Mouse (Mus musculus) G1E (cell line): ENCODE data around the gene Smndc1. TPM values are rescaled to one million over a fixed set of nuclear protein-coding genes. Genes with fewer than 3 reads are reported as not detected.
A peak's percentile ranks its signal among the peaks of the same experiment; 100 is the strongest.

Experiments used
- ATAC-seq: 2 replicates; pipeline ENCODE4 v1.8.0; 2016; ENCODE audit warnings: mild to moderate bottlenecking; ENCODE audit not compliant: insufficient number of reproducible peaks, poor library complexity, low FRiP score, severe bottlenecking; ENCODE audit errors: extremely low read depth
- DNase-seq: peaks from one replicate; pipeline ENCODE4 v3.0.0; 2012; ENCODE audit warnings: low spot score
- H3K27me3 ChIP-seq: 2 replicates; pipeline ENCODE4 v1.6.1; 2012; ENCODE audit warnings: mild to moderate bottlenecking, low read length, inconsistent platforms; ENCODE audit not compliant: insufficient read depth
- H3K36me3 ChIP-seq: replicated peaks from 2 replicates; pipeline ENCODE3; 2012; ENCODE audit warnings: mild to moderate bottlenecking, inconsistent platforms
- H3K4me1 ChIP-seq: 2 replicates; pipeline ENCODE4 v1.6.1; 2012; ENCODE audit warnings: low read depth, low read length, inconsistent platforms, mixed read lengths; ENCODE audit not compliant: insufficient read depth
- H3K4me3 ChIP-seq: 2 replicates; pipeline ENCODE4 v1.5.1; 2012; ENCODE audit warnings: low read depth, mild to moderate bottlenecking, inconsistent platforms, low read length, moderate library complexity, mixed read lengths
- H3K9me3 ChIP-seq: replicated peaks from 2 replicates; pipeline ENCODE4 v1.6.1; 2012; ENCODE audit warnings: inconsistent platforms
- CTCF ChIP-seq: IDR thresholded peaks from 2 replicates; pipeline ENCODE4 v1.5.1; 2012; ENCODE audit warnings: low read depth, low read length, inconsistent platforms, mixed read lengths
- GATA1 ChIP-seq: IDR thresholded peaks from 2 replicates; pipeline ENCODE4 v1.6.1; 2012; ENCODE audit warnings: borderline replicate concordance, low read length, inconsistent platforms, mixed read lengths
- GATA2 ChIP-seq: IDR thresholded peaks from 2 replicates; pipeline ENCODE4 v1.6.1; 2012; ENCODE audit warnings: low read depth, low read length, inconsistent platforms, borderline replicate concordance
- POLR2AphosphoS5 ChIP-seq: IDR thresholded peaks from 2 replicates; pipeline ENCODE4 v1.6.1; 2012; ENCODE audit warnings: low read depth, low read length, inconsistent platforms; ENCODE audit not compliant: insufficient replicate concordance
- TAL1 ChIP-seq: conservative IDR thresholded peaks from 2 replicates; pipeline ENCODE4 v1.6.1; 2012; ENCODE audit warnings: low read depth, low read length, inconsistent platforms, mixed read lengths
- polyA plus RNA-seq: library from polyadenylated mRNA; stranded (reverse); fragments of >175 nt; gene quantifications from 2 replicates; pipeline ENCODE4 v1.2.3, GENCODE M21; 2012
- total RNA-seq, 2 experiments: library from RNA; stranded (forward) in 1 of 2; stranded (reverse) in 1 of 2; fragments of 200-1000 nt in 1 of 2; fragments of >200 nt in 1 of 2; fragmentation: Nextera tagmentation in 1 of 2; gene quantifications; 2 replicates each; pipeline ENCODE4 v1.2.3; 2014 to 2017

The Smndc1 gene
- total and polyA plus RNA-seq, 3 experiments = 47.7 to 181 (median 96.5) TPM

DNA sequence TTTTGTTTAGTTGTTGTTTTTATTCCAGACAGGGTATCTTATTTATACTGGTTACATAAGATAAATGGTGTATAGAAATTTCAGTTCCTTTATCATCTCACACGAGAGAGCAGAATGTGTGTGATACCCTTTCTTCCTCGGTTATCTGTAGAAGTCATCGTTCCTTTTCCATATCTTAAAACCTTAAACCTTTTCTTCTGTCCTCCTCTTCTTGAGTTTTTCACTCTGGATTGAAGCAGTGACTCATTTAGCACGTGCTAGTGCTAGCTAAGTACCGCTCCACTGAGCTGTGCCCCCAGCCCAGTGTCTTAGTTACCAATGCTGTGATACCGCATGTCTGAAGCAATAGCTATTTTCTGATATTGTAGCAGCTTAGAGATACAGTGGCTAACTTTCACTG, 56.6 kb downstream of the Smndc1 start:
- ATAC-seq (no peak), DNase-seq (no peak)
- Histone ChIP-seq H3K4me3 (no peak overlapping the region), H3K27me3 (no peaks in the 10 kb centered on the region), H3K4me1 (peaks cover 17% of the 10 kb centered on the region), H3K36me3 (peaks cover 65% of the 10 kb centered on the region), H3K9me3 (no peaks in the 10 kb centered on the region)
- TF ChIP-seq GATA1 (no peak), POLR2AphosphoS5 (no peak), TAL1 (no peak), GATA2 (no peak), CTCF (no peak)

DNA sequence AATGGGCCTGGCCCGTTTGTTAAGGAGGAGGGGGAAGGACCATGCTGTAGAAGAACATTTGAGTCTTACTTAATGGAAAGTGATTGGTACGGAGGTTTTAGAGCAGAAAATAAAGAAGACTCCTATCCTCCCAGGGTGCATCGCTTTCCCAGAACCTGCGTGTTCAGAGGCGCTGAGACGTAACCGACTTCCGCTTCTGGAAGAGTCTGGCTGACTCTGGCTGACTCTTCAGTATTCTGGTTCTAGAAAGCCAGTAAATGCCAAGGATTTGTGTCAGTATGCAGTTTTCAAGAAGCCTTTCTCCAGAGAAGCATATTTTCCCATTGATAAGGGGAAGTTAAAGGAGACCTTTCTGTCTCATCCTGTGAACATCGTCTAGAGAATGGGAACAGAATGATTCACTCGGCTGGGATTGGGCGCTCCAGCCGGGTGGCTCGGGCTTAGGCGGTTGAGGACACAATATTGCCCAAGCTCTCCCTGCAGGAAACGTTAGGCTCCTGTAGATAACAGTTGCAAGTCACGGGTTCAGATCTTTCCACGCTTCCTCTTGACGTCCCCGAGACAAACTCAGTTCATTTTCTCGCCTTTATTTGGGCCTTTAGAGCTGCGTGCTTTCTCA, 58.4 kb downstream of the Smndc1 start:
- no peak overlapping the region for H3K4me3 ChIP-seq
- H3K9me3 ChIP-seq = no peaks in the 10 kb centered on the region
- no peak for TF ChIP-seq TAL1
- no peak for TF ChIP-seq GATA1
- no peak for TF ChIP-seq GATA2
- no peak for TF ChIP-seq POLR2AphosphoS5
- no peak for TF ChIP-seq CTCF
- no peak for DNase-seq
- H3K4me1 ChIP-seq = peaks cover 26% of the 10 kb centered on the region
- no peaks in the 10 kb centered on the region for H3K27me3 ChIP-seq
- H3K36me3 ChIP-seq = peaks cover 55% of the 10 kb centered on the region
- no peak for ATAC-seq

DNA sequence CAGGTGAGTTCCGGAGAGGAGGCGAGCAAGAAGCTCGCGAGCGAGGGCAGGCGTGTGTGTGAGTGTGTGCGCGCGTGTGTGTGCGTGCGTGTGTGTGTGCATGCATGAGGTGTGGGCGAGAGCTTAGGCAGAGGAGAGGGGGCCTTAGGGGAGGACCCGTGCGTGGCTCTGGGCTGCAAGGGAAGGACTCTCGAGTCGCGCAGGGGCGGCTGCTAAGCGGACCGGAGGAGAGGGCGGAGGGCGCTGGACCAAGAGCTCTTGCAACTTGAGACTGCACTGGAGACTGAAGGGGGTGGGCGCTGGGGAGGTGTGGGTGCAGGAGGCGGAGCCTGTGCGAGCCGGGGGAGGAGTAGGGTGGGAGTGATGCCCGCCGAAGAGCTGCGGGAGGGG, 60.4 kb downstream of the Smndc1 start:
- ATAC-seq (peak; percentile 51; the same call in 1 of the 2 replicates), DNase-seq (peak; percentile 66)
- Histone ChIP-seq H3K36me3 (peaks cover 42% of the 10 kb centered on the region), H3K9me3 (no peaks in the 10 kb centered on the region), H3K4me3 (peak overlapping the region; percentile 98), H3K27me3 (no peaks in the 10 kb centered on the region), H3K4me1 (peaks cover 40% of the 10 kb centered on the region)
- no peak for TF ChIP-seq POLR2AphosphoS5
- no peak for TF ChIP-seq GATA2
- no peak for TF ChIP-seq CTCF
- no peak for TF ChIP-seq GATA1
- TF ChIP-seq TAL1 = no peak

Other genes with a start within 250 kb of the Smndc1 start
- 45.8 and 74.6 TPM in 2 replicates for gene Mxi1, start 80.1 kb downstream of the Smndc1 start, total RNA-seq (2014; fragmentation: Nextera tagmentation)
- gene Mxi1, start 80.1 kb downstream of the Smndc1 start, total RNA-seq (2017) = 43.0 and 47.1 TPM in 2 replicates
- gene Mxi1, start 80.1 kb downstream of the Smndc1 start, polyA plus RNA-seq = 20.5 and 23.4 TPM in 2 replicates
- gene Gm10197, start 18.8 kb downstream of the Smndc1 start, total RNA-seq (2014; fragmentation: Nextera tagmentation) = not detected in 2 replicates
- 6.6 TPM in 1 of 2 replicates, not detected in the other for gene Gm10197, start 18.8 kb downstream of the Smndc1 start, total RNA-seq (2017)
- not detected in 2 replicates for gene Gm10197, start 18.8 kb downstream of the Smndc1 start, polyA plus RNA-seq
- gene Dusp5, start 138.5 kb upstream of the Smndc1 start, total RNA-seq (2014; fragmentation: Nextera tagmentation) = not detected in 2 replicates
- gene Dusp5, start 138.5 kb upstream of the Smndc1 start, total RNA-seq (2017) = 0.05 TPM in 1 of 2 replicates, not detected in the other
- 0.03 TPM in 1 of 2 replicates, not detected in the other for gene Dusp5, start 138.5 kb upstream of the Smndc1 start, polyA plus RNA-seq
- gene Nutf2-ps1, start 198.5 kb upstream of the Smndc1 start, total RNA-seq (2014; fragmentation: Nextera tagmentation) = 133 and 225 TPM in 2 replicates
- 46.8 and 89.6 TPM in 2 replicates for gene Nutf2-ps1, start 198.5 kb upstream of the Smndc1 start, total RNA-seq (2017)
- gene Nutf2-ps1, start 198.5 kb upstream of the Smndc1 start, polyA plus RNA-seq = 191 and 224 TPM in 2 replicates
- 198 and 227 TPM in 2 replicates for gene Smc3, start 209.8 kb upstream of the Smndc1 start, total RNA-seq (2014; fragmentation: Nextera tagmentation)
- 101 and 150 TPM in 2 replicates for gene Smc3, start 209.8 kb upstream of the Smndc1 start, total RNA-seq (2017)
- gene Smc3, start 209.8 kb upstream of the Smndc1 start, polyA plus RNA-seq = 41.9 and 45.7 TPM in 2 replicates